Mouse (Mus musculus) spleen, adult 2 months (tissue): ENCODE data around the gene Fam71f1.

Experiments used
- CTCF ChIP-seq: fragments of 200-500 bp; IDR thresholded peaks from 2 replicates; pipeline ENCODE4 v1.5.1; 2011; ENCODE audit warnings: mild to moderate bottlenecking, inconsistent platforms; ENCODE audit not compliant: insufficient read depth, insufficient read length, insufficient replicate concordance; ENCODE audit errors: extremely low read depth
- POLR2A ChIP-seq: fragments of 200-500 bp; IDR thresholded peaks from 2 replicates; pipeline ENCODE4 v1.6.1; 2011; ENCODE audit warnings: low read depth, low read length, inconsistent platforms

- TF ChIP-seq CTCF (no peak), POLR2A (no peak)
Measured at GRCm38 (mm10) chr6:29348371-29348724, 29.4 kb downstream of the Fam71f1 start.
